Mouse (Mus musculus) limb, embryonic 12.5 days (tissue): ENCODE measurements at regions not wholly inside any gene's neighbourhood (a gene's known extent, or its start where the extent isn't known, plus 50 kb on each side); places are given as distances from the start of the nearest gene placed in this dataset.

Source experiments
- ATAC-seq: fragments of 200-750 bp; cut with Nextera tagmentation; 2 replicates; pipeline ENCODE4 v1.8.0; 2017; ENCODE audit warnings: low read depth, moderate TSS enrichment; ENCODE audit not compliant: insufficient number of reproducible peaks, insufficient read depth, low FRiP score, low TSS enrichment
- H3K27ac ChIP-seq: fragments of 300-500 bp; sonication (generic); 2 replicates; pipeline ENCODE4 v1.5.1; 2016; ENCODE audit warnings: mild to moderate bottlenecking, moderate library complexity
- H3K27me3 ChIP-seq: fragments of 300-500 bp; sonication (generic); 2 replicates; pipeline ENCODE4 v1.6.1; 2016; ENCODE audit warnings: mild to moderate bottlenecking, moderate library complexity
- H3K36me3 ChIP-seq: fragments of 300-500 bp; sonication (generic); 2 replicates; pipeline ENCODE4 v1.6.1; 2016; ENCODE audit warnings: mild to moderate bottlenecking, moderate library complexity
- H3K4me1 ChIP-seq: fragments of 300-500 bp; sonication (generic); replicated peaks from 2 replicates; pipeline ENCODE4 v1.6.1; 2016
- H3K4me2 ChIP-seq: fragments of 300-500 bp; sonication (generic); 2 replicates; pipeline ENCODE4 v1.6.1; 2016; ENCODE audit warnings: mild to moderate bottlenecking, moderate library complexity
- H3K4me3 ChIP-seq: fragments of 300-500 bp; sonication (generic); replicated peaks from 2 replicates; pipeline ENCODE4 v1.5.1; 2016; ENCODE audit warnings: mild to moderate bottlenecking
- H3K9ac ChIP-seq: fragments of 300-500 bp; sonication (generic); replicated peaks from 2 replicates; pipeline ENCODE4 v1.6.1; 2016; ENCODE audit warnings: mild to moderate bottlenecking, moderate library complexity
- H3K9me3 ChIP-seq: fragments of 300-500 bp; sonication (generic); 2 replicates; pipeline ENCODE4 v1.6.1; 2016; ENCODE audit warnings: mild to moderate bottlenecking, moderate library complexity
- WGBS: fragments of 180-500 bp; shearing (Covaris S2); methylation state at CpG from one replicate; pipeline ENCODE4 v1.1.7; 2016; 5-methylcytosine and 5-hydroxymethylcytosine counted together

DNA sequence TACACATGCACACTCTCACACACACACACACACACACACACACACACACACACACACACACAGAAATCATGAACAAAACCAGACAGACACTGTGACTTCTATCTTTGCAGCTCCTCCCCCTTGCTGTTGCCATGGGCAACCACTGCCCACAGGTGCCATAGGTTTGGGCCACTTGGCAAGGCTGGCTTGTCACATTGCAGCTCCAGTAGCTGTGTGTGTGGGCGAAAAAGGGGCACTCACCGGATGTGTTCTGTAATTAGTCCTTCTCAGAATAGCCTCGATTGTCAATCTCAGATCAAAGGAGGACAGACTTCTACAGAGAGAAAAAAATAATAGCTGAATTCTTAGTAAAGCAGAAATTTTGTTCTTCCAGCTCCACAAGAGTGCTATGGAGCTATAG, 79.8 kb upstream of the Trib2 start:
- no peaks in the 10 kb centered on the region for H3K9me3 ChIP-seq
- 75% methylated on average over 3 of the region's 3 CpGs for whole genome bisulfite sequencing
- ATAC-seq: no peak
- no peak overlapping the region for H3K4me3 ChIP-seq
- H3K27ac ChIP-seq: no peak overlapping the region
- no peak overlapping the region for H3K9ac ChIP-seq
- no peak overlapping the region for H3K4me2 ChIP-seq
- no peaks in the 10 kb centered on the region for H3K4me1 ChIP-seq
- no peaks in the 10 kb centered on the region for H3K36me3 ChIP-seq
- no peaks in the 10 kb centered on the region for H3K27me3 ChIP-seq

DNA sequence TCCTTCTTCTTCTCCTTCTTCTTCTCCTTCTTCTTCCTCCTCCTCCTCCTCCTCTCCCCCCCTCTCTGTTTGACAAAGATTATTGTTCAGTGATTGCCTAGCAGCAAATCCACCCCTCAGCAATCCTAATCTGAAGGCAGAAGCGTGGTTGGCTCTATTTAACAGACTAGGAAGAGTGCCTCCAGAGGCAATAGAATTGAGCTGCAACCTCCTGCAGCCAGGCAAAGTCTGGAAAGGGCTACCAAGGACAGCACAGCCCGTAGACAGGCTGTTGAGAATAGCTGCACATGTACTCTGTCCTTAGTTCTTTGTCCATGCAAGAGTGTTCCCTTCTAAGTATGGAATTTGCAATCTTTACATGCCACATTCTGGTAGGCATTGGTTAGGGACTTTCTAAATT, 78.5 kb upstream of the Trib2 start:
- no peak overlapping the region for H3K27ac ChIP-seq
- H3K4me2 ChIP-seq: no peak overlapping the region
- H3K27me3 ChIP-seq: no peaks in the 10 kb centered on the region
- H3K9me3 ChIP-seq: no peaks in the 10 kb centered on the region
- no peaks in the 10 kb centered on the region for H3K36me3 ChIP-seq
- WGBS: 47% methylated on average over 2 of the region's 2 CpGs
- peaks cover 5% of the 10 kb centered on the region; the same call in 1 of the 2 replicates for H3K4me1 ChIP-seq
- no peak overlapping the region for H3K4me3 ChIP-seq
- no peak for ATAC-seq
- H3K9ac ChIP-seq: no peak overlapping the region

DNA sequence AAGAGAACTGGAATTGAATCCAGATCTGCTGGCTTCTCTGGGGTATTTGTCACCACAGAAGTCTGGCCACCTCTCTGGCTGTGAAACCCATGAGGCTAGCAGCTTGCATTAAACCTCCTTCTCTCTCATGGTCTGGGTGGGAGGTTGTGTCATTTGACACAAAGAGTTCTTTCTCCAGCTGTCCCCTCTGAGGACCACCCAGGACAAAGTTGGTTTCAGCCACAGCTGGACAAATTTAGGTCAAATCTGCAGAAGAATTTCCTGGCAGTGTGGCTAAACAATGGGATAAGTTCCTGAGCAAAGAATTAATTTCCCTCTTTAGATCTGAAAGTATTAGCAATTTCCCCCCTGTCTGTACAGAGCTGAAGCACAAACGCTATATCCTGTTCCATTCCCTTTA, 73.9 kb upstream of the Trib2 start:
- Histone ChIP-seq H3K27me3 (no peaks in the 10 kb centered on the region), H3K9me3 (no peaks in the 10 kb centered on the region), H3K4me2 (no peak overlapping the region), H3K36me3 (no peaks in the 10 kb centered on the region), H3K4me1 (peaks cover 5% of the 10 kb centered on the region; the same call in 1 of the 2 replicates), H3K9ac (no peak overlapping the region), H3K27ac (no peak overlapping the region), H3K4me3 (no peak overlapping the region)
- WGBS: 50% methylated on average over 1 of the region's 1 CpGs
- ATAC-seq: no peak

DNA sequence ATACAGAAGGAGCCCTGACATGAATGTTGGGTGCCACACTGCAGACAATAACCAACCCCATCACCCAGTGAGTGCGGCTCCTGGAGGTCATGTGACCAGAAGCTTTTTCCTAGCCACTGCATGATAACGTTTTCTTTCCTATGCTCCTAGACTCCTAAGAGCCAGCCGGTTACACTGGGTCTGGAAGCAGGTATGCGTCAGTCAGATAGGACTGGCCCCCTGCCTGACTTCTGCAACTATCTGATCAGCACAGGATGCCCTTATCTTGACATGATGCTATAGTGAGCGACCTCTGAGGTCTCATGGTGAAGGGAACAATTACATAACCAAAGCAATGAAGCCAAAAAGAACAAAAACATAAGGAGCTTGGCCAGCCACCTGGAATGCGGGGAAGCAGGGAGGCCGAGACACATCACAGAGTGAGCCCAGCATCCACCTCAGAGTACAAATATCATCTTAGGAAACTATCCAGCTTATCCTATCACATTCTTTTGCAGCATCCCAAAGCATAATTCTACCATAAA, 63.2 kb upstream of the Trib2 start:
- no peak for ATAC-seq
- Histone ChIP-seq H3K36me3 (no peaks in the 10 kb centered on the region), H3K9ac (no peak overlapping the region), H3K4me1 (no peaks in the 10 kb centered on the region), H3K27me3 (no peaks in the 10 kb centered on the region), H3K4me3 (no peak overlapping the region), H3K4me2 (no peak overlapping the region), H3K27ac (no peak overlapping the region), H3K9me3 (no peaks in the 10 kb centered on the region)
- WGBS: 82% methylated on average over 7 of the region's 7 CpGs
